Mouse (Mus musculus): ENCODE measurements at regions not wholly inside any gene's neighbourhood (a gene's known extent, or its start where the extent isn't known, plus 50 kb on each side); places are given as distances from the start of the nearest gene placed in this dataset.

DNA sequence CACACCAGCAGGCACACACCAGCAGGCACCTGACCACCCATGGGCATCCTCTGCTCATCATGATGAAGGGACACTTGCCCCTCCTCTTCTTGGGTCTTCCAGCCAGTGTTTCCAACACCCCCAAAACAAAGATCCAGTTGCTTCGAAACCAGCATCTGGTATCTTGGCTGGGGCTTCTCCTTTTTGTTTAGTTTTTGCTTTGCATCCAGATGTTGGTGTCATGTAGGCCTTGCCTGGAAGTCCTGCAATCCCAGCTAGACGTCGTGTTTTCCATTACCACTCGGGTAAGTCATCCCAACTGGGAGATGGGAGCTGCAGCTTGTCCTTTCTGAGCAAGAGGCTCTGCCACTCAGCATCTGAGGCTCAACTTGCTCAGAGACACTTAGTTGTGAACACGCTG is 70.6 kb upstream of the Tspan2 start:
- no peak for DNase-seq (ENCODE audit: low spot score in 2 of 2)

DNA sequence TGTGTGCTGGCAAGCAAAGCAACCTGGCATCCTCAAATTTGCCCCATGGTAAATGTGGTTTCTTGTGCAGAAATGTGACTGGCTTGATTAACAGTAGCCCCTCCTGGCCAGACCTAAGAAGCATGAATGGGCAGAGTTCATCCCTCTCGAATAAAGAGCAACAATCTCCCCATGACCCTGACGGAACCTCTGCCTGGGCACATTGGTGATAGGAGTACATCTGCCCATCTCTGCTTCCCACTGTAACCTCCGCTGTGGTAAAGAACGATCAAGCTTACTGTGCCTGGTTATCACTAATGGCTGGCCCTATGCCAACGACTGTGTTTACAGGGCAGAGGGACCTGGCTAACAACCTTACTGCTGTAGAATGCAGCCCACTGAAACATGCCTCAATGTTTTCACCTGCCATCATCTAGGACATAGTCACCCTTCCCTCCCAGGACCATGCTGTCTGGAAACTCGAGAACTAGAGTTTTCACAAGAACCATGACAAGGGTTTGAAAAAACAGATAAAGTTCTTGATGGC is 69.6 kb upstream of the Tspan2 start:
- DNase-seq (ENCODE audit: low spot score in 2 of 2): no peak

DNA sequence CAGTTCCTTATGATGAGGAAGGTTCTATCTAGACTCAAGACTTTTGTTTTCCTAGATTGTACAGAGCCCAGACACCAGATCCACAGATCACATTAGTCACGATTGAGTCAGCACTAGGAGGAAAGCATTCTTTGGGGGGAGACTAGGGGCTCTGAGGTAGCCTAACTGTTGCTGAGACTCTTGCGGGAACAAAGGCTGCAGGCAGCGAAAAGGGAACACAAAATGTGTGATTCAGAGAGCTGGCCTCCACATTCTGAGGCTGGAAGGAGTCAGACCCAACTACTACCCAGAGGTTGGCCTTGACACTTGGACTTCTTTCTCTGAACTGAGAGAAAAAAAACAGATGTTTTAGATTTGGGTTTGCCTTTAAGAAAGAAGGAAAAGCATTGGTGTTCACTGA is 66.5 kb upstream of the Tspan2 start:
- no peak for DNase-seq (ENCODE audit: low spot score in 2 of 2)

DNA sequence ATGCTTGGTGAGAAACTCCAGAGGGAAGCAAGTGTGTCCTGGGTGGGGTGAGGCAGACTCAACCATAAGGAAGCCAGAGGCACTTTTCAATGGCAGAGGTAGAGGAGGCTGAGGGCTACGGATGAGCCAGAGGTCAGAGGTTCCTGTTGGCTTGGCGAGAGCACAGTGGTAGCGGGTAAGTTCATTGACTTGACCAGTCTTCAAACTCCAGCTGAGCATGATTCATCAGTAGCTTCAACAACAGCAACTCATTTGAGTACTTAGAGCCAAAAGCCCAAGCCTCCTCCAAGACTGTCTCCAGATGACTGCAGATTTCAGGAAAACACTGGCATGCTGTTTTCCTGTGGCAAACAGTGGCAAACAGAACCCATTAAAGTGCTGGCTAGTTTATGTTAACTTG is 65.8 kb upstream of the Tspan2 start:
- DNase-seq (ENCODE audit: low spot score in 2 of 2): no peak

- DNase-seq (ENCODE audit: low spot score in 2 of 2): no peak
Measured at GRCm38 (mm10) chr3:102669951-102670350, 64.4 kb upstream of the Tspan2 start.

GRCm38 (mm10) chr3:102670557-102670956 is 63.8 kb upstream of the Tspan2 start:
- DNase-seq (ENCODE audit: low spot score in 2 of 2): no peak

DNA sequence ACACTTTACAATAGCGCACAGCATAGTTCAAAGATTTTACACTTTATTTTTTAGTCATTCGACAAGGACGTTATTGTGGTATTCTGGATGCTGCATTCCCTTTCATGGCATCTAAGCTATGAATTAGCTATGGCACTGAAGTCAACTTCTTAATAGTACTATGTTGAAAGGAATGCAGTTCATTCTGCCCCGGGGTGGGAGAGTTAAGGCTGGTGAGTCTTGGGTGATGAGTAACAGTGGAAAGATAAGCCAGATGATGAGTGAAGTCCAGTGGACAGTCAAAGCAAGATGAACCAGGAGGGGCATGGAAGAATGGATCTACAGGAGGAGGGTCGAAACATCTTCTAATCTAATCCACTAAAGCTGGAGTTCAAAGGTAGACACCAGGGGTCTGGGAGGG is 63.4 kb upstream of the Tspan2 start:
- DNase-seq (ENCODE audit: low spot score in 2 of 2): no peak

- no peak for DNase-seq (ENCODE audit: low spot score in 2 of 2)
Measured at GRCm38 (mm10) chr3:102673506-102673905, 60.8 kb upstream of the Tspan2 start.

GRCm38 (mm10) chr3:102674068-102674467 is 60.3 kb upstream of the Tspan2 start:
- no peak for DNase-seq (ENCODE audit: low spot score in 2 of 2)

GRCm38 (mm10) chr3:102676946-102677534 is 57.3 kb upstream of the Tspan2 start:
- peak; percentile 20 to 70 for DNase-seq (ENCODE audit: low spot score in 2 of 2)

DNA sequence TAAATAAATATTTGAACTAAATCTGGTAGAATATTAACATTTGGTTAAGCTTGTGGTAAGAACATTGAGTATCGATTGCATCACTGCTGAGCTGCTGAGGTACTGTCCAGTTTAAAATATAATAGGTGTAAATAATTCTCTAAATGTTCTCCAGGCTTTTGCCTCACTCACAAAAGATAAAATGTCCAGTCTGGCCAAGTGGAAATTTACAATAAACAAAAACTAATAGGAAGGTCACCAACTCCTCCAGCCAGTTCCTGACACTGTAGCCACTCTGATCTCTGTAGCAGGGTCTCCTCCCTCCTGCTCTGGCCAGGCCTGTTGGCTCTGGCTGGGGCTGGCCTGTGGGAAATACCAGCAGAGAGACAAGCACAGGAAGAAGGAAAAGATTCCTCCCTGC is 55.8 kb upstream of the Tspan2 start:
- DNase-seq (ENCODE audit: low spot score in 2 of 2): no peak

GRCm38 (mm10) chr3:102682424-102682823 is 51.9 kb upstream of the Tspan2 start:
- DNase-seq (ENCODE audit: low spot score in 2 of 2): no peak

GRCm38 (mm10) chr3:102683541-102683940 is 50.8 kb upstream of the Tspan2 start:
- no peak for DNase-seq (ENCODE audit: low spot score in 2 of 2)

Measured in left cerebral cortex, adult 9 months (tissue).